Mouse (Mus musculus): ENCODE measurements around the gene Dnajc28. TPM values are rescaled to one million over a fixed set of nuclear protein-coding genes. Genes with fewer than 3 reads are reported as not detected.

The Dnajc28 gene
- total and polyA plus RNA-seq, 2 experiments from 2014 or later, result 9.9 to 10.7 TPM

DNA sequence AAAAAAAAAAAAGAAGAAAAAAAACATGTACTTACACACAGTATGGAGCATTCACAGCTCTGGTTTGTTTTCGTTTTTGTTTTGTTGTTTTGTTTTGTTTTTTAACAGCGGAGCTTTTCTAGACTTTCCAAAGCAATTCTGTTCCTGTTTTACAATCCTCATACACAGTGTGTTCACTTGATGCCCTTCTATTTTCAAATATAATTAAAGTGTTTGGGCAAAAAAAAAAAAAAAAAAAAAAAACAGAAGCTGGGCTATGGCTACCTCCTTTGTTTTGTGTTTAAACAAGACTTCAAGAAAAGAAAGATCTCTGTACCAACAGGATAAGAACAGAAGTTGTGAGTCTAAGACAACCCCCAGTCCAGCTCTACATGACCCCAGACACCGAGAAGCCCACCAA, 30.1 kb downstream of the Dnajc28 start:
- DNase-seq (ENCODE audit: low spot score), result no peak
- no peaks in the 10 kb centered on the region for H3K4me1 ChIP-seq (ENCODE audit: control insufficient read depth, insufficient read depth)
- no peak overlapping the region for H3K4me2 ChIP-seq (ENCODE audit: low read depth, low read length)
- H3K36me3 ChIP-seq (replicated peaks; ENCODE audit: control insufficient read depth, insufficient read depth, low read length), result peaks cover 19% of the 10 kb centered on the region; the same call in 1 of the 2 replicates
- TF ChIP-seq CTCF (IDR thresholded peaks at IDR 0.05; ENCODE audit: low read depth), result no peak
- TF ChIP-seq EP300 (IDR thresholded peaks at IDR 0.05; ENCODE audit: low read depth), result no peak
- H3K27ac ChIP-seq (ENCODE audit: low read depth), result no peak overlapping the region
- no peak overlapping the region for H3K4me3 ChIP-seq (ENCODE audit: low read depth, low read length)
- H3K27me3 ChIP-seq (ENCODE audit: control insufficient read depth, insufficient read depth, low read length), result no peaks in the 10 kb centered on the region
- H3K9me3 ChIP-seq (replicated peaks; ENCODE audit: control insufficient read depth, low read length), result no peaks in the 10 kb centered on the region
- no peak overlapping the region for H3K9ac ChIP-seq (replicated peaks; ENCODE audit: low read depth, low read length)
- WGBS, result 78% methylated on average over 3 of the region's 3 CpGs
- ATAC-seq (ENCODE audit: insufficient read depth, low read depth), result no peak

DNA sequence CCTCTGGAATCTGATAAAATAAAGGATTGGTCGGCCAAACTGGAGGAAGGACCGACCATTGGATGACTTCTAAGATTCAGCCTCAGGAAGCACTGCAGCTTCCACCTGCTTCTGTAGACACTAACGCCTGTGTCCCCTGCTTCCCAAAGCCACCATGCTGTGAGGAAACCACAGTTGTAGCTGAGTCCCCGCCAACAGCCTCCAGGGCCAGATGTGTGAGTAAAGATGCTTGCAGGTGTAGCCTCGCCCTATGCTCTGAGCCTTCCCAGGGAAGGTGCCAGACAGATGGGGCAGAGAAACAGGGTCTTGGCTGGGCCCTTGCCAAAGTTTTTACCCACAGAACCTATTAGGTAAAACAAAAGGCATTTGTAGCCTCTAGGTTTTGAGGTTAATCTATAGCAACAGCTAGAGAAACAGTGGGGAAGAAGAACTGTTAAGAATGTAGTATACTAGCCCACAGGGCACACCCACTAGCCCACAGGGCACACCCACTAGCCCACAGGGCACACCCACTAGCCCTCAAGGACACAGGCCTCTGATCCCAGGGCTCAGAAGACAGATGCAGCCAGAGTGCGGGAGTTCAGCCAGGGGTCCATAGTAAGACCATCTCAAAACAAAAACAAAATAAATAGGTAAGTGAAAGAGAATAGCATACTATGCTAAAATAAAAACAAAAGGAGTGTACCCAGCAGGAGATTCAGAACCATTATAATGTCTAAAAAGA, 30.9 kb downstream of the Dnajc28 start:
- H3K4me2 ChIP-seq (ENCODE audit: low read depth, low read length), result no peak overlapping the region
- H3K9me3 ChIP-seq (replicated peaks; ENCODE audit: control insufficient read depth, low read length), result no peaks in the 10 kb centered on the region
- no peak overlapping the region for H3K4me3 ChIP-seq (ENCODE audit: low read depth, low read length)
- no peak overlapping the region for H3K27ac ChIP-seq (ENCODE audit: low read depth)
- H3K4me1 ChIP-seq (ENCODE audit: control insufficient read depth, insufficient read depth), result no peaks in the 10 kb centered on the region
- H3K9ac ChIP-seq (replicated peaks; ENCODE audit: low read depth, low read length), result no peak overlapping the region
- WGBS, result 68% methylated on average over 6 of the region's 6 CpGs
- ATAC-seq (ENCODE audit: insufficient read depth, low read depth) (no peak), DNase-seq (ENCODE audit: low spot score) (no peak)
- TF ChIP-seq CTCF (IDR thresholded peaks at IDR 0.05; ENCODE audit: low read depth) (no peak), EP300 (IDR thresholded peaks at IDR 0.05; ENCODE audit: low read depth) (no peak)
- H3K36me3 ChIP-seq (replicated peaks; ENCODE audit: control insufficient read depth, insufficient read depth, low read length), result peaks cover 19% of the 10 kb centered on the region; the same call in 1 of the 2 replicates
- no peaks in the 10 kb centered on the region for H3K27me3 ChIP-seq (ENCODE audit: control insufficient read depth, insufficient read depth, low read length)

DNA sequence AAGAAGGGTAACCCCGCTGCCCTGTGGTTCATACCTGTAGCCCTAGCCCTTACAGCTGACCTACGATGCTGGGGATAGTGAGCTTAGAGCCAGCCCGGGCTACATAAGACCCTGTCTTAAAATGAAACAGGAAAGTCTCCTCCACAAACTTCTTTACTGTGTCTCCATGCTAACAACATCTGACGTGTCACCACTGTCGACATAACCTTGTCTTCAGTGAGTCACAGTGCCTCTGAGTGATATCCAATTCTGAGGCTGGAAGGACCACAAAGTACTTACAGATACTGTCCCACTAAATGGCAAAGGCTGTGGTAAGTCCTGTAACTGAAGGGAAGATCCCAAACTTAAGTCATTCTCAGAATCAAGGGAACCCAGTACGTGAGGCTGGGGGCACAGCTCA, 32.6 kb downstream of the Dnajc28 start:
- H3K4me3 ChIP-seq (ENCODE audit: low read depth, low read length), result no peak overlapping the region
- no peak for TF ChIP-seq EP300 (IDR thresholded peaks at IDR 0.05; ENCODE audit: low read depth)
- no peak overlapping the region for H3K27ac ChIP-seq (ENCODE audit: low read depth)
- no peak overlapping the region for H3K4me2 ChIP-seq (ENCODE audit: low read depth, low read length)
- no peaks in the 10 kb centered on the region for H3K4me1 ChIP-seq (ENCODE audit: control insufficient read depth, insufficient read depth)
- H3K36me3 ChIP-seq (replicated peaks; ENCODE audit: control insufficient read depth, insufficient read depth, low read length), result peaks cover 23% of the 10 kb centered on the region
- no peaks in the 10 kb centered on the region for H3K27me3 ChIP-seq (ENCODE audit: control insufficient read depth, insufficient read depth, low read length)
- DNase-seq (ENCODE audit: low spot score), result no peak
- no peak for ATAC-seq (ENCODE audit: insufficient read depth, low read depth)
- no peak overlapping the region for H3K9ac ChIP-seq (replicated peaks; ENCODE audit: low read depth, low read length)
- 81% methylated on average over 6 of the region's 6 CpGs for WGBS
- H3K9me3 ChIP-seq (replicated peaks; ENCODE audit: control insufficient read depth, low read length), result no peaks in the 10 kb centered on the region

DNA sequence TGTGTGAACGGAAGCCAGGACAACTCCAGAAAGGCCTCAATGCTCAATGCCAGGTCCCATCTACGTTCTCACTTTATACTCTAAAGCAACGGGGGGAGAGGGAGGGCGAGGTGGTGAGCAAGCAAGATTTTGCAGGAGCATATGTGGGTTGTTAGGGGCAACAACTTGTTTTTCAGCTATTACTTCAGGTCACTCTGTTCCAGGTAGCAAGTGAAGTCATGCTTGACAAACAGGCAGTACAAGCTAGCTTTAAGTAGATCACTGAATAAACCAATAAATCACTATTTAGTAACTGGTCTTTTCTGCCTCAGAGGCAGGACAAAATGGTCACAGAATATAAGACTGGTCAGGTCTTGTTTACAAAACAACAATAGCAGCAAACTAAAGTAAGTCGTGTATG, 33.2 kb downstream of the Dnajc28 start:
- DNase-seq (ENCODE audit: low spot score), result no peak
- no peak for ATAC-seq (ENCODE audit: insufficient read depth, low read depth)
- Histone ChIP-seq H3K36me3 (replicated peaks; ENCODE audit: control insufficient read depth, insufficient read depth, low read length) (peaks cover 29% of the 10 kb centered on the region), H3K27me3 (ENCODE audit: control insufficient read depth, insufficient read depth, low read length) (no peaks in the 10 kb centered on the region), H3K4me2 (ENCODE audit: low read depth, low read length) (no peak overlapping the region), H3K9me3 (replicated peaks; ENCODE audit: control insufficient read depth, low read length) (no peaks in the 10 kb centered on the region), H3K27ac (ENCODE audit: low read depth) (no peak overlapping the region), H3K4me3 (ENCODE audit: low read depth, low read length) (no peak overlapping the region), H3K4me1 (ENCODE audit: control insufficient read depth, insufficient read depth) (no peaks in the 10 kb centered on the region), H3K9ac (replicated peaks; ENCODE audit: low read depth, low read length) (no peak overlapping the region)
- 92% methylated on average over 5 of the region's 5 CpGs for WGBS
- no peak for TF ChIP-seq EP300 (IDR thresholded peaks at IDR 0.05; ENCODE audit: low read depth)
- TF ChIP-seq CTCF (IDR thresholded peaks at IDR 0.05; ENCODE audit: low read depth), result no peak

DNA sequence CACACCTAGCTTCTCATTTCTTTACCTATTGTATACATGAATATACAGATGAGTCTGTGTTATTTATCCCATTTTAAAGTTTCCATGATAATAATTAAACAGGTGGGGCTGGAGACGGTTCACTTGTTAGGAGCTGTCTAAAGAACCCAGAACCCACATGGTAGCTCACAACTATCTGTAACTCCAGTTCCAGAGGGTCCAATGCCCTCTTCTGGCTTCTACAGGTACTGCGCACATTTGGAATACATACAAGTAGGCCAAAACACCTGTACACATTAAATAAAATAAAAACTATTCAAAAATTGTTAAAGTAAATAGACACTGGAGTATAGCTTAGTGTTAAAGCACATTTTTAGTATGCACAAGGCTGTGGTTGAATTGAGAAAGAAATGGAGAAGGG, 36.5 kb downstream of the Dnajc28 start:
- DNase-seq (ENCODE audit: low spot score), result no peak
- Histone ChIP-seq H3K9me3 (replicated peaks; ENCODE audit: control insufficient read depth, low read length) (no peaks in the 10 kb centered on the region), H3K4me2 (ENCODE audit: low read depth, low read length) (no peak overlapping the region), H3K4me1 (ENCODE audit: control insufficient read depth, insufficient read depth) (no peaks in the 10 kb centered on the region), H3K36me3 (replicated peaks; ENCODE audit: control insufficient read depth, insufficient read depth, low read length) (peaks cover 39% of the 10 kb centered on the region), H3K27me3 (ENCODE audit: control insufficient read depth, insufficient read depth, low read length) (no peaks in the 10 kb centered on the region), H3K9ac (replicated peaks; ENCODE audit: low read depth, low read length) (no peak overlapping the region), H3K4me3 (ENCODE audit: low read depth, low read length) (no peak overlapping the region), H3K27ac (ENCODE audit: low read depth) (no peak overlapping the region)
- TF ChIP-seq CTCF (IDR thresholded peaks at IDR 0.05; ENCODE audit: low read depth) (peak; percentile 62), EP300 (IDR thresholded peaks at IDR 0.05; ENCODE audit: low read depth) (no peak)
- 85% methylated on average over 2 of the region's 2 CpGs for WGBS
- ATAC-seq (ENCODE audit: insufficient read depth, low read depth), result no peak
